Mouse (Mus musculus): ENCODE data around the gene Sap25. TPM values are rescaled to one million over a fixed set of nuclear protein-coding genes. Genes with fewer than 3 reads are reported as not detected.

Gene Sap25
- polyA plus RNA-seq, 1 experiment from 2014 or later, result 5.9 TPM

GRCm38 (mm10) chr5:137631171-137631570, 10.0 kb upstream of the Sap25 start:
- H3K27ac ChIP-seq (ENCODE audit: low read length), result peak overlapping the region; percentile 47
- H3K4me1 ChIP-seq (ENCODE audit: control insufficient read depth, insufficient read depth, low read length), result peaks cover 23% of the 10 kb centered on the region
- H3K27me3 ChIP-seq (ENCODE audit: control insufficient read depth, insufficient read depth, low read depth, low read length), result no peaks in the 10 kb centered on the region
- WGBS, result 78% methylated on average over 9 of the region's 9 CpGs
- peak overlapping the region; percentile 96 for H3K4me2 ChIP-seq (ENCODE audit: low read length)
- no peak for ATAC-seq
- H3K4me3 ChIP-seq (ENCODE audit: low read depth, low read length), result no peak overlapping the region
- peaks cover 5% of the 10 kb centered on the region; the same call in 1 of the 2 replicates for H3K36me3 ChIP-seq (ENCODE audit: control insufficient read depth, insufficient read depth, low read length)
- peak overlapping the region; percentile 45 for H3K9ac ChIP-seq (ENCODE audit: low read depth, low read length)
- H3K9me3 ChIP-seq (replicated peaks; ENCODE audit: control insufficient read depth, low read length, poor library complexity, severe bottlenecking), result no peaks in the 10 kb centered on the region

DNA sequence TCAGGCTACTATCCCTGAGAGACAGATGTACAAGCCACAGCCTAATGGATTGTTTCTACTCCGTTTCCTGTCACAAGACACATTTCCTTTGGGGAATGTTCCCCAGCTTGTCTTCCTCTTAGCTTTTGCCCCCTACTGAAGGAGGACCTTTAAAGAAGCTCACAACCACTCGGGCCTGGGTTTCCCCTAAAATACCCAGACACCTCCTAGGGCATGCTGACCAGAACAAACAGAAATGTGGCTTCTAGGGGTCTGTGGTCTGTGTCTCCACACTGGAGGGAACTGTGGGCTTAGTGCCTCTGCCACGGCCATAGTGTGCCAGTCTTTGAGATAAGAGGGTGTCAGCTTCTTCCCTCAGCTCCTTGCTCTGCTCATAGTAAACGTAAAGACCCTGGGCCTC, 9.5 kb upstream of the Sap25 start:
- no peak overlapping the region for H3K4me3 ChIP-seq (ENCODE audit: low read depth, low read length)
- H3K36me3 ChIP-seq (ENCODE audit: control insufficient read depth, insufficient read depth, low read length), result peaks cover 7% of the 10 kb centered on the region; the same call in 1 of the 2 replicates
- peak overlapping the region; percentile 45; the same call in 1 of the 2 replicates for H3K9ac ChIP-seq (ENCODE audit: low read depth, low read length)
- no peak overlapping the region for H3K27ac ChIP-seq (ENCODE audit: low read length)
- 75% methylated on average over 4 of the region's 4 CpGs for WGBS
- no peaks in the 10 kb centered on the region for H3K27me3 ChIP-seq (ENCODE audit: control insufficient read depth, insufficient read depth, low read depth, low read length)
- no peaks in the 10 kb centered on the region for H3K9me3 ChIP-seq (replicated peaks; ENCODE audit: control insufficient read depth, low read length, poor library complexity, severe bottlenecking)
- peaks cover 23% of the 10 kb centered on the region for H3K4me1 ChIP-seq (ENCODE audit: control insufficient read depth, insufficient read depth, low read length)
- no peak overlapping the region for H3K4me2 ChIP-seq (ENCODE audit: low read length)
- no peak for ATAC-seq

- H3K27me3 ChIP-seq (ENCODE audit: control insufficient read depth, insufficient read depth, low read depth, low read length), result no peaks in the 10 kb centered on the region
- H3K4me3 ChIP-seq (ENCODE audit: low read depth, low read length), result no peak overlapping the region
- ATAC-seq, result no peak
- H3K36me3 ChIP-seq (ENCODE audit: control insufficient read depth, insufficient read depth, low read length), result peaks cover 25% of the 10 kb centered on the region
- no peak overlapping the region for H3K27ac ChIP-seq (ENCODE audit: low read length)
- WGBS, result 78% methylated on average over 12 of the region's 12 CpGs
- H3K4me1 ChIP-seq (ENCODE audit: control insufficient read depth, insufficient read depth, low read length), result peaks cover 19% of the 10 kb centered on the region
- H3K9ac ChIP-seq (ENCODE audit: low read depth, low read length), result 0 out of 2 replicates have a peak overlapping the region, but pooled peaks have one; percentile 8
- no peaks in the 10 kb centered on the region for H3K9me3 ChIP-seq (replicated peaks; ENCODE audit: control insufficient read depth, low read length, poor library complexity, severe bottlenecking)
- no peak overlapping the region for H3K4me2 ChIP-seq (ENCODE audit: low read length)
Observed at GRCm38 (mm10) chr5:137633397-137634084, 7.6 kb upstream of the Sap25 start.

DNA sequence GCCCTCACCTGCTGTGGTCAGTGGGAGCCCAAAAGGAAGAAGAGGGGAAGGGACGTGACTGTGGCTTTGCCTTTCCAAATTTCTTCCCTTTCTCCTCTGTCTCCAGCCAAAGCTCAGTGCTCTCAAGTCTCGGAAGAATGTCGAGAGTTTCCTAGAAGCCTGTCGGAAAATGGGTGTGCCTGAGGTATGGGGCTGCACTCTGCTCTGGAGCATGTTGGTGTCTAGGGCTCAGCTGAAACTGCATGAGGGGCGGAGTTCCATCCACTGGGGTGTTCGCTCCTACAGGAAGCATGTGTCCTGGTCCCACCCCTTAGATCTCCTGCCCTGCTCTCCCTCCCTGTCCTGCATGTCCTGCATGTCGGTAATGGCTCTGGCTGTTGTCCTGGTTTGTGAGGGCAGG, 1.7 kb upstream of the Sap25 start:
- no peak for ATAC-seq
- Histone ChIP-seq H3K27me3 (ENCODE audit: control insufficient read depth, insufficient read depth, low read depth, low read length) (peaks cover 8% of the 10 kb centered on the region), H3K27ac (ENCODE audit: low read length) (no peak overlapping the region), H3K4me3 (ENCODE audit: low read depth, low read length) (no peak overlapping the region), H3K4me2 (ENCODE audit: low read length) (no peak overlapping the region), H3K4me1 (ENCODE audit: control insufficient read depth, insufficient read depth, low read length) (no peaks in the 10 kb centered on the region), H3K9me3 (replicated peaks; ENCODE audit: control insufficient read depth, low read length, poor library complexity, severe bottlenecking) (no peaks in the 10 kb centered on the region), H3K36me3 (ENCODE audit: control insufficient read depth, insufficient read depth, low read length) (peaks cover 54% of the 10 kb centered on the region), H3K9ac (ENCODE audit: low read depth, low read length) (no peak overlapping the region)
- 87% methylated on average over 7 of the region's 7 CpGs for WGBS

GRCm38 (mm10) chr5:137642886-137643285, 1.8 kb downstream of the Sap25 start:
- Histone ChIP-seq H3K9me3 (replicated peaks; ENCODE audit: control insufficient read depth, low read length, poor library complexity, severe bottlenecking) (no peaks in the 10 kb centered on the region), H3K27me3 (ENCODE audit: control insufficient read depth, insufficient read depth, low read depth, low read length) (peaks cover 29% of the 10 kb centered on the region), H3K36me3 (ENCODE audit: control insufficient read depth, insufficient read depth, low read length) (peaks cover 35% of the 10 kb centered on the region), H3K4me1 (ENCODE audit: control insufficient read depth, insufficient read depth, low read length) (peaks cover 6% of the 10 kb centered on the region), H3K9ac (ENCODE audit: low read depth, low read length) (no peak overlapping the region), H3K27ac (ENCODE audit: low read length) (no peak overlapping the region), H3K4me3 (ENCODE audit: low read depth, low read length) (no peak overlapping the region), H3K4me2 (ENCODE audit: low read length) (no peak overlapping the region)
- 49% methylated on average over 4 of the region's 4 CpGs for WGBS
- no peak for ATAC-seq

- no peaks in the 10 kb centered on the region for H3K9me3 ChIP-seq (replicated peaks; ENCODE audit: control insufficient read depth, low read length, poor library complexity, severe bottlenecking)
- H3K27ac ChIP-seq (ENCODE audit: low read length), result no peak overlapping the region
- peaks cover 21% of the 10 kb centered on the region for H3K36me3 ChIP-seq (ENCODE audit: control insufficient read depth, insufficient read depth, low read length)
- no peak for ATAC-seq
- H3K27me3 ChIP-seq (ENCODE audit: control insufficient read depth, insufficient read depth, low read depth, low read length), result peaks cover 29% of the 10 kb centered on the region
- H3K4me3 ChIP-seq (ENCODE audit: low read depth, low read length), result no peak overlapping the region
- peaks cover 19% of the 10 kb centered on the region for H3K4me1 ChIP-seq (ENCODE audit: control insufficient read depth, insufficient read depth, low read length)
- no peak overlapping the region for H3K4me2 ChIP-seq (ENCODE audit: low read length)
- H3K9ac ChIP-seq (ENCODE audit: low read depth, low read length), result no peak overlapping the region
- 37% methylated on average over 19 of the region's 19 CpGs for WGBS
Observed at GRCm38 (mm10) chr5:137644484-137644883, 3.4 kb downstream of the Sap25 start.

DNA sequence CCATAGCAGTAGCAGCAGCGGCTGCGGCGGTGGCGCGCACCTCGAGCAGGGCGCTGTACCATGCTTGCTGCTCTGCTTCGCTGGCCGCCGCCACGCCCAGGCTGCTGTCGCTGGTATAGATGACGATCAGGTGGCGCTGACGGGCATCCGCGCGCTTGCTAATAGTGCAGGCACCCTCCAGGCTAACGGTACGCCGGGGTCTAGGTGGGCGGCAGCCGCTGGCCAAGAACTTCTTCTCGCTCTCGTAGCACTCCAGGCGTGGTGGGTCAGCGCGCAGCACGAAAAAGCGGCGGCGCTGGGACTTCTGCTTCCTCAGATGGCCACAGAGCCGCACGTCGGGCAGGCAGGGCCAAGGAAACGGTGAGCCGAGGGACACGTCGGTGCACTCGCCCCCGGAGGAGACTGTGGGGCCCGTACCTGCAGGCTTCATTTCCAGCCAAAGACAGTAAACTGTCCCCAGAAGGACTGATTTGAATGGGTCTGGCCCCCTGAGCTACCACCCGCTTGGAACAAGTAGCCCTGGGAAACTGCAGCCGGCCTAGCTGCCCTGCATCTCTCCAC, 4.0 kb downstream of the Sap25 start:
- Histone ChIP-seq H3K27me3 (ENCODE audit: control insufficient read depth, insufficient read depth, low read depth, low read length) (peaks cover 29% of the 10 kb centered on the region), H3K4me3 (ENCODE audit: low read depth, low read length) (peak overlapping the region; percentile 26), H3K4me2 (ENCODE audit: low read length) (peak overlapping the region; percentile 42), H3K9ac (ENCODE audit: low read depth, low read length) (0 out of 2 replicates have a peak overlapping the region, but pooled peaks have one; percentile 44), H3K9me3 (replicated peaks; ENCODE audit: control insufficient read depth, low read length, poor library complexity, severe bottlenecking) (no peaks in the 10 kb centered on the region), H3K27ac (ENCODE audit: low read length) (no peak overlapping the region), H3K4me1 (ENCODE audit: control insufficient read depth, insufficient read depth, low read length) (peaks cover 26% of the 10 kb centered on the region), H3K36me3 (ENCODE audit: control insufficient read depth, insufficient read depth, low read length) (peaks cover 14% of the 10 kb centered on the region)
- WGBS, result 2% methylated on average over 44 of the region's 44 CpGs
- no peak for ATAC-seq

GRCm38 (mm10) chr5:137645652-137646091, 4.5 kb downstream of the Sap25 start, which contains the start of gene Irs3:
Irs3 (minus strand) TSS chr5:137645714.
- peak within 1 kb of the TSS; percentile 42 for H3K4me2 ChIP-seq (ENCODE audit: low read length)
- H3K9me3 ChIP-seq (replicated peaks; ENCODE audit: control insufficient read depth, low read length, poor library complexity, severe bottlenecking), result no peaks in the 10 kb centered on the region
- H3K27me3 ChIP-seq (ENCODE audit: control insufficient read depth, insufficient read depth, low read depth, low read length), result peaks cover 29% of the 10 kb centered on the region
- whole genome bisulfite sequencing, result 14% methylated on average over 11 of the region's 11 CpGs
- 0 out of 2 replicates have a peak within 1 kb of the TSS, but pooled peaks have one; percentile 44 for H3K9ac ChIP-seq (ENCODE audit: low read depth, low read length)
- ATAC-seq, result no peak
- H3K4me3 ChIP-seq (ENCODE audit: low read depth, low read length), result peak within 1 kb of the TSS; percentile 26
- H3K36me3 ChIP-seq (ENCODE audit: control insufficient read depth, insufficient read depth, low read length), result peaks cover 9% of the 10 kb centered on the region
- no peak within 1 kb of the TSS for H3K27ac ChIP-seq (ENCODE audit: low read length)
- peaks cover 27% of the 10 kb centered on the region for H3K4me1 ChIP-seq (ENCODE audit: control insufficient read depth, insufficient read depth, low read length)

Data from midbrain, embryonic 16.5 days (tissue).